Mouse (Mus musculus): ENCODE data around the gene Mapk6. TPM values are rescaled to one million over a fixed set of nuclear protein-coding genes. Genes with fewer than 3 reads are reported as not detected.

Gene Mapk6
- polyA plus RNA-seq, 1 experiment from 2014 or later, result 141 TPM

- H3K4me2 ChIP-seq (ENCODE audit: low read length), result no peak overlapping the region
- ATAC-seq (peak; percentile 40; the same call in 1 of the 2 replicates), DNase-seq (ENCODE audit: low spot score) (peak; percentile 74)
- no peak overlapping the region for H3K27ac ChIP-seq (ENCODE audit: low read depth, low read length)
- no peak overlapping the region for H3K9ac ChIP-seq (ENCODE audit: low read length)
- no peaks in the 10 kb centered on the region for H3K36me3 ChIP-seq (ENCODE audit: control insufficient read depth, insufficient read depth, low read length)
- H3K4me1 ChIP-seq (ENCODE audit: control insufficient read depth, insufficient read depth, low read length), result no peaks in the 10 kb centered on the region
- no peaks in the 10 kb centered on the region for H3K9me3 ChIP-seq (replicated peaks; ENCODE audit: control insufficient read depth, low read length)
- H3K4me3 ChIP-seq (ENCODE audit: low read depth, low read length), result no peak overlapping the region
- H3K27me3 ChIP-seq (replicated peaks; ENCODE audit: control insufficient read depth, insufficient read depth, low read length), result no peaks in the 10 kb centered on the region
- 39% methylated on average over 5 of the region's 5 CpGs for WGBS
Observed at GRCm38 (mm10) chr9:75361699-75362098, 48.1 kb downstream of the Mapk6 start.

- WGBS, result 79% methylated on average over 9 of the region's 9 CpGs
- ATAC-seq, result no peak
Observed at GRCm38 (mm10) chr9:75357087-75357654, 52.6 kb downstream of the Mapk6 start.

GRCm38 (mm10) chr9:75355783-75356182 is 54.0 kb downstream of the Mapk6 start:
- H3K36me3 ChIP-seq (ENCODE audit: control insufficient read depth, insufficient read depth, low read length), result no peaks in the 10 kb centered on the region
- no peak overlapping the region for H3K27ac ChIP-seq (ENCODE audit: low read depth, low read length)
- 89% methylated on average over 4 of the region's 4 CpGs for WGBS
- H3K4me3 ChIP-seq (ENCODE audit: low read depth, low read length), result no peak overlapping the region
- H3K9me3 ChIP-seq (replicated peaks; ENCODE audit: control insufficient read depth, low read length), result no peaks in the 10 kb centered on the region
- no peak overlapping the region for H3K9ac ChIP-seq (ENCODE audit: low read length)
- no peak for DNase-seq (ENCODE audit: low spot score)
- H3K27me3 ChIP-seq (replicated peaks; ENCODE audit: control insufficient read depth, insufficient read depth, low read length), result no peaks in the 10 kb centered on the region
- no peak overlapping the region for H3K4me2 ChIP-seq (ENCODE audit: low read length)
- no peaks in the 10 kb centered on the region for H3K4me1 ChIP-seq (ENCODE audit: control insufficient read depth, insufficient read depth, low read length)
- no peak for ATAC-seq

More at GRCm38 (mm10) chr9:75357087-75357654, 52.6 kb downstream of the Mapk6 start:
- Histone ChIP-seq H3K4me1 (ENCODE audit: control insufficient read depth, insufficient read depth, low read length) (no peaks in the 10 kb centered on the region), H3K27me3 (replicated peaks; ENCODE audit: control insufficient read depth, insufficient read depth, low read length) (no peaks in the 10 kb centered on the region), H3K9me3 (replicated peaks; ENCODE audit: control insufficient read depth, low read length) (no peaks in the 10 kb centered on the region), H3K27ac (ENCODE audit: low read depth, low read length) (no peak overlapping the region), H3K9ac (ENCODE audit: low read length) (no peak overlapping the region), H3K4me3 (ENCODE audit: low read depth, low read length) (no peak overlapping the region), H3K36me3 (ENCODE audit: control insufficient read depth, insufficient read depth, low read length) (no peaks in the 10 kb centered on the region), H3K4me2 (ENCODE audit: low read length) (no peak overlapping the region)
- no peak for DNase-seq (ENCODE audit: low spot score)

GRCm38 (mm10) chr9:75353094-75353493 is 56.7 kb downstream of the Mapk6 start:
- ATAC-seq, result no peak
- no peak overlapping the region for H3K9ac ChIP-seq (ENCODE audit: low read length)
- no peaks in the 10 kb centered on the region for H3K27me3 ChIP-seq (replicated peaks; ENCODE audit: control insufficient read depth, insufficient read depth, low read length)
- no peaks in the 10 kb centered on the region for H3K4me1 ChIP-seq (ENCODE audit: control insufficient read depth, insufficient read depth, low read length)
- no peaks in the 10 kb centered on the region for H3K9me3 ChIP-seq (replicated peaks; ENCODE audit: control insufficient read depth, low read length)
- H3K4me2 ChIP-seq (ENCODE audit: low read length), result no peak overlapping the region
- no peak overlapping the region for H3K4me3 ChIP-seq (ENCODE audit: low read depth, low read length)
- no peak for DNase-seq (ENCODE audit: low spot score)
- no peaks in the 10 kb centered on the region for H3K36me3 ChIP-seq (ENCODE audit: control insufficient read depth, insufficient read depth, low read length)
- no peak overlapping the region for H3K27ac ChIP-seq (ENCODE audit: low read depth, low read length)
- 78% methylated on average over 8 of the region's 8 CpGs for WGBS

- Histone ChIP-seq H3K36me3 (ENCODE audit: control insufficient read depth, insufficient read depth, low read length) (peaks cover 31% of the 10 kb centered on the region), H3K4me2 (ENCODE audit: low read length) (no peak overlapping the region), H3K27ac (ENCODE audit: low read depth, low read length) (no peak overlapping the region), H3K9me3 (replicated peaks; ENCODE audit: control insufficient read depth, low read length) (no peaks in the 10 kb centered on the region), H3K9ac (ENCODE audit: low read length) (no peak overlapping the region), H3K4me1 (ENCODE audit: control insufficient read depth, insufficient read depth, low read length) (no peaks in the 10 kb centered on the region), H3K4me3 (ENCODE audit: low read depth, low read length) (no peak overlapping the region), H3K27me3 (replicated peaks; ENCODE audit: control insufficient read depth, insufficient read depth, low read length) (no peaks in the 10 kb centered on the region)
- WGBS, result 8% methylated on average over 3 of the region's 3 CpGs
- no peak for DNase-seq (ENCODE audit: low spot score)
- no peak for ATAC-seq
Observed at GRCm38 (mm10) chr9:75348641-75349040, 61.2 kb downstream of the Mapk6 start.

- H3K4me3 ChIP-seq (ENCODE audit: low read depth, low read length), result no peak overlapping the region
- ATAC-seq (no peak), DNase-seq (ENCODE audit: low spot score) (no peak)
- H3K27ac ChIP-seq (ENCODE audit: low read depth, low read length), result no peak overlapping the region
- H3K9me3 ChIP-seq (replicated peaks; ENCODE audit: control insufficient read depth, low read length), result no peaks in the 10 kb centered on the region
- no peak overlapping the region for H3K4me2 ChIP-seq (ENCODE audit: low read length)
- H3K4me1 ChIP-seq (ENCODE audit: control insufficient read depth, insufficient read depth, low read length), result no peaks in the 10 kb centered on the region
- H3K27me3 ChIP-seq (replicated peaks; ENCODE audit: control insufficient read depth, insufficient read depth, low read length), result no peaks in the 10 kb centered on the region
- 96% methylated on average over 17 of the region's 17 CpGs for WGBS
- peaks cover 34% of the 10 kb centered on the region for H3K36me3 ChIP-seq (ENCODE audit: control insufficient read depth, insufficient read depth, low read length)
- no peak overlapping the region for H3K9ac ChIP-seq (ENCODE audit: low read length)
Observed at GRCm38 (mm10) chr9:75348066-75348465, 61.7 kb downstream of the Mapk6 start.

GRCm38 (mm10) chr9:75347458-75347857 is 62.3 kb downstream of the Mapk6 start, which contains the start of gene Bcl2l10:
Gene Bcl2l10 (plus strand): TSS chr9:75347758.
- no peak within 1 kb of the TSS for H3K4me3 ChIP-seq (ENCODE audit: low read depth, low read length)
- peaks cover 34% of the 10 kb centered on the region for H3K36me3 ChIP-seq (ENCODE audit: control insufficient read depth, insufficient read depth, low read length)
- DNase-seq (ENCODE audit: low spot score), result no peak
- no peaks in the 10 kb centered on the region for H3K27me3 ChIP-seq (replicated peaks; ENCODE audit: control insufficient read depth, insufficient read depth, low read length)
- no peak within 1 kb of the TSS for H3K9ac ChIP-seq (ENCODE audit: low read length)
- H3K4me1 ChIP-seq (ENCODE audit: control insufficient read depth, insufficient read depth, low read length), result no peaks in the 10 kb centered on the region
- no peaks in the 10 kb centered on the region for H3K9me3 ChIP-seq (replicated peaks; ENCODE audit: control insufficient read depth, low read length)
- H3K4me2 ChIP-seq (ENCODE audit: low read length), result no peak within 1 kb of the TSS
- H3K27ac ChIP-seq (ENCODE audit: low read depth, low read length), result no peak within 1 kb of the TSS
- 87% methylated on average over 5 of the region's 5 CpGs for WGBS
- ATAC-seq, result no peak

- DNase-seq (ENCODE audit: low spot score), result no peak
- Histone ChIP-seq H3K9ac (ENCODE audit: low read length) (no peak overlapping the region), H3K4me2 (ENCODE audit: low read length) (no peak overlapping the region), H3K36me3 (ENCODE audit: control insufficient read depth, insufficient read depth, low read length) (peaks cover 65% of the 10 kb centered on the region), H3K4me1 (ENCODE audit: control insufficient read depth, insufficient read depth, low read length) (no peaks in the 10 kb centered on the region), H3K27ac (ENCODE audit: low read depth, low read length) (no peak overlapping the region), H3K4me3 (ENCODE audit: low read depth, low read length) (no peak overlapping the region), H3K9me3 (replicated peaks; ENCODE audit: control insufficient read depth, low read length) (no peaks in the 10 kb centered on the region), H3K27me3 (replicated peaks; ENCODE audit: control insufficient read depth, insufficient read depth, low read length) (no peaks in the 10 kb centered on the region)
- ATAC-seq, result no peak
- WGBS, result 87% methylated on average over 4 of the region's 4 CpGs
Observed at GRCm38 (mm10) chr9:75342433-75342832, 67.4 kb downstream of the Mapk6 start.

GRCm38 (mm10) chr9:75338016-75338415 is 71.8 kb downstream of the Mapk6 start:
- Histone ChIP-seq H3K36me3 (ENCODE audit: control insufficient read depth, insufficient read depth, low read length) (peaks cover 64% of the 10 kb centered on the region), H3K27ac (ENCODE audit: low read depth, low read length) (no peak overlapping the region), H3K4me1 (ENCODE audit: control insufficient read depth, insufficient read depth, low read length) (no peaks in the 10 kb centered on the region), H3K4me2 (ENCODE audit: low read length) (no peak overlapping the region), H3K9ac (ENCODE audit: low read length) (no peak overlapping the region), H3K4me3 (ENCODE audit: low read depth, low read length) (no peak overlapping the region), H3K9me3 (replicated peaks; ENCODE audit: control insufficient read depth, low read length) (no peaks in the 10 kb centered on the region), H3K27me3 (replicated peaks; ENCODE audit: control insufficient read depth, insufficient read depth, low read length) (no peaks in the 10 kb centered on the region)
- DNase-seq (ENCODE audit: low spot score) (no peak), ATAC-seq (no peak)
- WGBS, result 96% methylated on average over 6 of the region's 6 CpGs
